Mouse (Mus musculus): ENCODE measurements at regions not wholly inside any gene's neighbourhood (a gene's known extent, or its start where the extent isn't known, plus 50 kb on each side); places are given as distances from the start of the nearest gene placed in this dataset.
A peak's percentile ranks its signal among the peaks of the same experiment; 100 is the strongest.

DNA sequence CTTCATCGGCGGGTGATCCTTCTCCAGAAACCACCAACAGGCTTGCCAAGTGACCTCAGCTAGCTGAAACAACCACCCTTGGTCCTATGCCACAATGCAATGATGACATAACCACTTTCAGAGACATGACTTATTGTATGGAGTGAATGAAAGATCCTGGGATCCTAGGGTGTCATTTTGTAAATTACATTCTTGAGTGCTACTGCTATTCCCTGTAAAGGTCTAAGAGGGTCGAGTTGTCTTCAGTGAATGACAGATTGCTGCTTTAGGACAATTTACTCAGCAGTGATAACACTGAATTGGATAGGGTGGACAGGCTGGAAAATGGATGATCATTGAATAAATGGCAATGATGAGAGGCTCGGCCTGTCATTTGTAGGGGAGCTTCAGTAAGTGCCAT, 692.4 kb downstream of the Gm9008 start:
- DNase-seq: peak; percentile 3 to 5

DNA sequence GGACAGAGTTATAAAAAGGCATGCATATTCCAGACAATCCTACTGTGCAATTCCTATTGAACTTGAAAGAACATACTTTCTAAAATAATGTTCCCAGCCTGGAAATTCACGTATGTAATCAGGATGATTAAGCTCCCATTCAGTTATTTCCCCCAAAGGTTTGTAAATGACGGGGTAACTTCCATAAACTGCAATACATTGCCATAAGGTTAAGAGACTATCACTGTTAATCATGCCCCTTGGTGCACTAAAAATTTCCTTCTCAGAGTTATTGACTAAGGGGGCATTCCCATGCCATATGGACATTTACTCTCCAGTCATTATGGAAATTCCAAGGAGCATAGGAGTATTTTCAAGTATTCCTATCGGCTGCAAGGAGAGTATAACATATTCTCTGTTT, 697.6 kb downstream of the Gm9008 start:
- no peak for DNase-seq

- DNase-seq: no peak
These were observed 698.0 kb downstream of the Gm9008 start for GRCm38 (mm10) chr6:75799546-75799945.

- DNase-seq: no peak
These were observed 714.9 kb downstream of the Gm9008 start for GRCm38 (mm10) chr6:75782680-75783079.

DNA sequence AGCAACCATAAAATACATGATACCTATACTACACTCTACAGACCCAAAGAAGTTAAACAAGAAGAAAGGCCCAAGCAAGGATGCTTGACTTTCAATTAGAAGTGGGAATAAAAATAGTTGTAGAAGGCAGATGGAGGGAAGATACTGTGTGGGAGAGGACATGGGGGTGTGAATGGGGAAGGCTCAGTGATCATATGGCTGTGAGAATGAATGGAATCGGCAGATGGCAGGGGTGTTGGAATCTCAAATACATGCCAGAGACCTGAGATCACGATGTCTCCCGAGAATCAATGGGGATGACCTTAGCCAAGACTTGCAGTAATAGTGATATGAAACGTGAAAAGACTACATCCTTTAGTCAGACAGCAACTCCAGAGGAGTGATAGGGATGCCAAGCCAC, 734.5 kb downstream of the Gm9008 start:
- no peak for DNase-seq

DNA sequence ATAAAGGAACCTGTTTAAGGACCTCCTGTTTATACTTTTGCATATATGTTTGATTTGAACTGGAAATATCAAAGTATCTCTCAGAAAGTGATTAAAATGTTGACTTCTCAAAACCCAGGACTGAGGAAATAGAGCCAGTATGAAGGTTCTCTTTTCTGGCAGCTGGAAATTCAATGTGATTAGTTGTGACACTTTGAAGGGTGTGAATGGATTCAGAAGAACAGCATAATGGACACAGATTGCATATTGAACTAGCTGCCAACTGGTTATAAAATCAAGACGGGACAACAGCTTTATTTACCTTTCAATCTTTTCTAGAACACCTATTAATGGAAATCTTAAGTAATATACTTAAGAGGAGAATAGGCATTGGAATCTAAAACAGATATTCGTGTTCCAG, 741.4 kb downstream of the Gm9008 start:
- no peak for DNase-seq
